Mouse (Mus musculus) brain, embryonic 14.5 days (tissue): ENCODE measurements around the gene Chmp2a. TPM values are rescaled to one million over a fixed set of nuclear protein-coding genes. Genes with fewer than 3 reads are reported as not detected.

Experiments used
- DNase-seq: peaks from one replicate; pipeline ENCODE4 v3.0.0-alpha.2; 2011; ENCODE audit warnings: low read depth
- CTCF ChIP-seq: fragments of 200-500 bp; IDR thresholded peaks from 2 replicates; pipeline ENCODE4 v1.5.1; 2012; ENCODE audit warnings: inconsistent platforms, mild to moderate bottlenecking, moderate library complexity, borderline replicate concordance; ENCODE audit not compliant: insufficient read depth, insufficient read length; ENCODE audit errors: extremely low read depth
- POLR2A ChIP-seq: fragments of 200-500 bp; IDR thresholded peaks from 2 replicates; pipeline ENCODE4 v1.6.1; 2012; ENCODE audit warnings: mild to moderate bottlenecking, inconsistent platforms, borderline replicate concordance; ENCODE audit not compliant: poor library complexity, insufficient read depth, insufficient read length, severe bottlenecking; ENCODE audit errors: extremely low read depth
- polyA plus RNA-seq: library from polyadenylated mRNA; depleted of rRNA; stranded (reverse); fragments of >200 nt; gene quantifications from 2 replicates; pipeline ENCODE4 v1.2.3, GENCODE M21; 2012

Gene Chmp2a
- polyA plus RNA-seq, 1 experiment: 170 TPM

DNA sequence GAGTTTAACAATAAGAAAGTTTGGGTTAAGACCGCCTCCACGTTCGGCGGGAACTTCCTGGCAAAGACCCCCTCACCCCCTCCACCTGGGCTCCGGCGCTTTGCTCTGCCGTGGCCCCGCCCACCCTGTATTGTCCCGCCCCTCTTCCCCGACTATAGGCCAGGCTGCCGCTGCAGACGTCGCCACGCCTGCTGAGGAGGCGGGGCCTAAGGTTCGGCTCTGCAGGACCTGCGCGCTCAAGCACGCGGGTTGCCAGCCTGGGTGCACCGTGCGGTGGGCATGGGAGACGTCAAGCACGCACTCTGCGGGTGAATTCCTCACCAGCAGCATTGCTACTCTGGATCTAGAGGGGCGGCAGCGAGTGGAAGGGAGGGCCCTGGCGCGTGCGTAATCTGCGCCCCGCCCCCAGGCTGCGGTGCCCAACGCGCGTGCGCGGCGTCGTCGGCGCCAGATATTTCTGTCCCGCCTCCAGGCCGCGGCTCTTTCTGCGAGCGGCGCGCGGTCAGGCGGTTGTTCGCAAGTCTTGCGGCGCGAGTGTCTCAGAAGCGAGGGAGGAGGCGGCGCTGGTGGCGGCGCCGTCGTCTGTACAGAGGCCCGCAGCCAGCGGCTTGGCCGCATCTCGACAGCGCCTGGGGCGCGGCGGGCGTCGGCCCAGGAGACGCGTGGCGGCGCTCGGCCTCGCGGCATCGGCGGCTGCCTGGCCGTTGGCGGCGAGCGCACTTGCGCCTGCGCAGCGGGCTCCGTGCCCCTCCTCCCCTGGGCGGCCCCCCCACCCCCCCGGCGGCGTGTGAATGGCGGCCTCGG lies 10.5 kb downstream of the Chmp2a start:
- DNase-seq: peak; percentile 98
- peak; percentile 89 for TF ChIP-seq POLR2A
- no peak for TF ChIP-seq CTCF

DNA sequence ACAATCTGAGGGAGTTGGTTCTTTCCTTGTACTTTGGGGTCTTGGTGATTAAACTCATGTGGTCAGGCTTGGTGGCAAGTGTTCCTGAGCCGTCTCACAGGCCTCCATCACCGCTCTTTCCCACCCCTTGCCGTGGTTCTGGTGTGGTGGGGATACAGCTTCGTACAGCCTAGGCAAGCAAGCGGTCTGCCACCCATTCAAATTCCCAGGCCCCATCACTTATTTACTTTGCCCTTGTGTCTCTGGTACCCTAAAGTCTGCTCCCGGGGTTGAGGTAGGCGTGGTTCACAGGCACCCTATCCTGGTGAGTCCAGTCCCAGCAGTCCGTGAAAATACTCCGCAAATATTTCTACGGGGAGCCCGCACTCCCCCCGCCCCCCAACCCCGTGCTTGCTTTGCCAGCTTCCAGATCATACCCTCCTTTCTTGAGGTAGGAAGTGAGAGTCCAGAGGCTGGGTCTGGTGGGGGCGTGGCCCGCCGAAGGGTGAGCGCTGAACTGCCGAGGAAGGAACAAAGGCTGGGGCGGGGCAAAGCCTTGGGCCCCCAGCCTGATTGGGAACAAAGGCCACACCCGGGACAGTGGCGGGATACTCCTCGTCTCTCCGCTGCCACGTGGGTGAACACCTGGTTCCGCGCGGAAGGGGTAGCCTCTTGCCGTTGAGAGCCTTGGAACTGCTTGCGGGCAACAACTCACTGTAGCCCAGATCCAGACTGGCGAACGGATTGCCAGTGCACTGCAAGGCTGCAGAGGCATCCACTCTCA lies 11.7 kb downstream of the Chmp2a start:
- TF ChIP-seq CTCF (no peak), POLR2A (no peak)
- DNase-seq: peak; percentile 88

- DNase-seq: no peak
- TF ChIP-seq CTCF (no peak), POLR2A (no peak)
These were observed 19.4 kb downstream of the Chmp2a start for GRCm38 (mm10) chr7:13015217-13015616.

DNA sequence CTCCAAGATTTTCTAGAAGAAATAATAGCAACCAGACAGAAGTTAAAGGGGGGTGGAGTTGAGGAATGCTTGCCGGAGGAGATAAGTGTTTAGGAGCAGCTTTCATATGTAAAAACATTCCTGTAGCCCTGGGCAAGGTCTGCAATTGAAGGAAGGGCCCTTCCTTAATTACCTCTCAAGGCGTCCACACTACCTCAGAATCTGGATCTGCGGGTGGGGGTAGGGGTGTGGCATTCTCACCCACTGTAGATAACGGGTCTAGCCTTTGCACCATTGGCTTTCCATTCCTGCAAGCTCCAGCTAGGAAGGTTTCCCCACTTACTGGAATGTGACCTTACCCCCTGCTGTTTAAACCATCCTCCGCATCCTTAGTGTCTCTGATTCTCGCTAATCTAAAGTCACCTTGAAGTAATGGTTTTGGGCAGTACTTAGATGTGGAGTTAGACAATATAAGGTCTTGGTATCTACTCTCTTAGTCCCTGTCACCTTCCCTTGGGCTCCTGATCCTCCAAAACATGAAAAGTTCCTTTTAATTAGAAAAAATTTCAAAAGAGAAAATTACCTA lies 20.2 kb downstream of the Chmp2a start:
- TF ChIP-seq POLR2A (no peak), CTCF (no peak)

GRCm38 (mm10) chr7:13013671-13014070 lies 20.9 kb downstream of the Chmp2a start:
- no peak for TF ChIP-seq CTCF
- TF ChIP-seq POLR2A: no peak
- DNase-seq: no peak

More for the DNA sequence above, 20.2 kb downstream of the Chmp2a start:
- DNase-seq: no peak

- TF ChIP-seq POLR2A (no peak), CTCF (no peak)
- no peak for DNase-seq
These were observed 24.4 kb downstream of the Chmp2a start, which contains the start of gene Zbtb45 for GRCm38 (mm10) chr7:13010005-13010908. Gene Zbtb45, minus strand, starts transcription at chr7:13010034.

DNA sequence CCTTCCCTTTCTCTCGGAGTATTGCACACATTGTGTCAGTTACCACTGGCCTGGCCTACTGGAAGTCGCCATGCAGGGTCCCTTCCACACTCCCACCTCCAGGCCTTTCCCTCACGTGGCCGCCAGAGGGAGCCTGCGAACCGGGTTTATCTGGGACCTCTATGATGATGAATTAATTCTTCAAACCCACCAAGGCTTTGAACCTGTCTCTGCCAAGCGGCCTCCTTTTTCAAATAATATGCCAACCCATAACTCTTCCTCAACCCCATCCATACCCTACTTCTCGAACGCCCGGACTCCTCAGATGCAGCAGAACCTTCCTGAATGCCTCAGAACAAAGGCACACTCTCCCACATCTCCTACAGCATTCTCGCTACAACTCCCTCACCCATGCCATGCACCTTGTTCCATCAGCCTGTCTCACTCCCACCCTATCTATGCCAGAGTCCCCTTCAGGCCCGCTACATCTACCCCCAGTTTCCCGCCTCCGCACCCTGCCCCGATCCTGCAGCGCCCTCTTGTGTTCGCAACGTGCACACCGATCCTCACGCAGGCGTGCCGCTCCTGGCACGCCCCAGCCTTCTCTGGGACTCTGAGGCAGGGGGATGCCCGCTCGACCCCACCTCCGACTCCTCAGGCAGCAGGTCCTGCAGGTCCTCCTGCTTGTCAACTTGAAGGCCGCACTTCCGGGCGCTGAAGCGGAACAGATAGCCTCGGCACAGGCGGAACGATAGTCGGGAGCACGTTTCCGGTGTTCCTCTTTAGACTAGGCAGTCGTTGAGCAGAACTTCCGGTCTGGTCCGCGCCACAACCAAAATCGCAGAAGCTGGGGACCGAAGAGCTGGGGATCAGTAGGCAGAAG lies 25.2 kb downstream of the Chmp2a start:
- TF ChIP-seq POLR2A (peak; percentile 11; the same call in 1 of the 2 replicates), CTCF (peak; percentile 96)
- DNase-seq: peak; percentile 99

DNA sequence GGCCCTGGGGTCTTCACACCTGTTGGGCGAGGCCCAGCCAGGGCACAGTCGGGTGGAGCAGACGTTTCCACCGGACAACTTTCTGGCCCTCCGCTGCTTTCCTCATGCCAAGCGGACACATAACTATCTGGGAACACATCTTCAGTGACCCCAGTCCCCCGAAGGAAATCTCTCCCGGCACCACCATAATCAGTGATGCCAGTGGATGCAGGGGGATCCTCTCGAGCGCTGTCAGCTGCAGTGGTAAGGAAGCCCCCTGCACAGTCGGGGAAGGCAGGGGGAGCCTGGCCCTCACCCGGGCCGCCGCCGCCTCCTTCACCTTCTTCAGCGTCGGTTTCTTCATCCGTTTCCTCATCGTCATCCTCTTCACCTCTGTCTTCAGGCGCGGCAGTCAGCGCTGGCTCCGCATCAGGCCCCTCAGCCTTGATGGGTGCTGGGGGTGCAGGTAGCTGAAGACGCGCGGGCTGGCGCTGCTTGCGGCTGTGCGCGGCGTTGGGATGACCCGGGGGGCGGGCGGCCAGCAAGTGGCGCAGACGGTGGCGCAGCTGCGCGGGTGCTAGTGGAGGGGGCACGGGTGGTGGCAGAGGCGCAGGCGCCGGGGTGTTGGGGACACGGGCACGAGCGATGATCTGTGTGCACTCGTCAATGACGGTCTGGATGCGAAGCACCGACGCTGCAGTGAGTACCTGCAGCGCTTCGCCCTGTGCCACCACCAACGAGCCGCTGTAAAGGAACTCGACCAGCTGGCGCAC lies 27.1 kb downstream of the Chmp2a start:
- no peak for DNase-seq
- TF ChIP-seq POLR2A (no peak), CTCF (no peak)

- no peak for TF ChIP-seq POLR2A
- no peak for TF ChIP-seq CTCF
- DNase-seq: no peak
These were observed 28.1 kb downstream of the Chmp2a start for GRCm38 (mm10) chr7:13006531-13006930.
